Mouse (Mus musculus) stomach, embryonic 16.5 days (tissue): ENCODE data around the gene Slc39a11. TPM values are rescaled to one million over a fixed set of nuclear protein-coding genes. Genes with fewer than 3 reads are reported as not detected.
"Not testable (repeated sequence)": the region's sequence is repeated elsewhere in the genome, so short reads cannot be mapped to it uniquely, and the experiment has no call there.

Source experiments
- ATAC-seq: fragments of 200-750 bp; cut with Nextera tagmentation; 2 replicates; pipeline ENCODE4 v1.8.0; 2017; ENCODE audit warnings: moderate number of reproducible peaks, moderate TSS enrichment; ENCODE audit not compliant: insufficient read depth, low FRiP score
- H3K27ac ChIP-seq: fragments of 300-500 bp; sonication (generic); 2 replicates; pipeline ENCODE4 v1.5.1; 2014; ENCODE audit warnings: low read length
- H3K27me3 ChIP-seq: fragments of 300-500 bp; sonication (generic); 2 replicates; pipeline ENCODE4 v1.6.1; 2014; ENCODE audit warnings: low read length, control low read depth, mixed read lengths; ENCODE audit not compliant: control insufficient read depth, insufficient read depth
- H3K36me3 ChIP-seq: fragments of 300-500 bp; sonication (generic); 2 replicates; pipeline ENCODE4 v1.6.1; 2014; ENCODE audit warnings: low read length; ENCODE audit not compliant: control insufficient read depth, insufficient read depth
- H3K4me1 ChIP-seq: fragments of 300-500 bp; sonication (generic); 2 replicates; pipeline ENCODE4 v1.6.1; 2014; ENCODE audit warnings: low read length, control low read depth, mixed read lengths; ENCODE audit not compliant: control insufficient read depth, insufficient read depth
- H3K4me2 ChIP-seq: fragments of 300-500 bp; sonication (generic); 2 replicates; pipeline ENCODE4 v1.6.1; 2014; ENCODE audit warnings: low read depth, low read length, mixed read lengths
- H3K4me3 ChIP-seq: fragments of 300-500 bp; sonication (generic); replicated peaks from 2 replicates; pipeline ENCODE4 v1.5.1; 2014; ENCODE audit warnings: mild to moderate bottlenecking, low read length
- H3K9ac ChIP-seq: fragments of 300-500 bp; sonication (generic); 2 replicates; pipeline ENCODE4 v1.6.1; 2014; ENCODE audit warnings: low read length
- H3K9me3 ChIP-seq: fragments of 300-500 bp; sonication (generic); replicated peaks from 2 replicates; pipeline ENCODE4 v1.6.1; 2016; ENCODE audit warnings: low read length, control low read depth; ENCODE audit not compliant: control insufficient read depth
- WGBS: fragments of 180-500 bp; shearing (Covaris S2); extraction: QIAGEN DNeasy Blood & Tissue Kit; methylation state at CpG from one replicate; pipeline ENCODE4 v1.1.7; 2014; 5-methylcytosine and 5-hydroxymethylcytosine counted together
- polyA plus RNA-seq: library from polyadenylated mRNA; unstranded; fragments of >200 nt; fragmentation: Nextera tagmentation; extraction: Ambion mirVana; gene quantifications from 2 replicates; pipeline ENCODE4 v1.2.1, GENCODE M21; 2015

Slc39a11 gene
- polyA plus RNA-seq, 1 experiment from 2014 or later, result 47.9 TPM

DNA sequence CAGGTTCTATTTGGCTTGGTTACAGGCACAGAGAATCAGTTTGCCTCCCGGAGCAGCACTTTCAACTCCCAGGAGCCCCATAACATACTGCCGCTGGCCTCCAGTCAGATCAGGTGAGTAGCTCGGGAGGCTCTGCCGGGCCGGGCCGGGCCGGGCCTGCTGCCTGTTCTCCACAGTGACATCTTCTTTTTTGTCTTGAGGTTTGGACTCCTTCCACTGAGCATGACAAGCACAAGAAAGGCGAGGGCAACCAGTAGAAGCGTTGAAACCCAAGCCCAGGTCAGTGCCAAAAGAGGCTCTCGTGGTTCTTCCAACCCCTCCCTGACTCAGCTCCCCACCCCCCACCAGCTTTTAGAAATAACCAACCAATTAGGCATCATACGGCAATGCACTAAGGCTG, 11.1 kb upstream of the Slc39a11 start:
- H3K4me3 ChIP-seq, result no peak overlapping the region
- no peak overlapping the region for H3K9ac ChIP-seq
- H3K4me2 ChIP-seq, result no peak overlapping the region
- H3K9me3 ChIP-seq, result no peaks in the 10 kb centered on the region
- WGBS, result 96% methylated on average over 11 of the region's 11 CpGs
- no peak for ATAC-seq
- no peak overlapping the region for H3K27ac ChIP-seq
- H3K36me3 ChIP-seq, result peaks cover 28% of the 10 kb centered on the region
- H3K4me1 ChIP-seq, result no peaks in the 10 kb centered on the region
- H3K27me3 ChIP-seq, result no peaks in the 10 kb centered on the region

DNA sequence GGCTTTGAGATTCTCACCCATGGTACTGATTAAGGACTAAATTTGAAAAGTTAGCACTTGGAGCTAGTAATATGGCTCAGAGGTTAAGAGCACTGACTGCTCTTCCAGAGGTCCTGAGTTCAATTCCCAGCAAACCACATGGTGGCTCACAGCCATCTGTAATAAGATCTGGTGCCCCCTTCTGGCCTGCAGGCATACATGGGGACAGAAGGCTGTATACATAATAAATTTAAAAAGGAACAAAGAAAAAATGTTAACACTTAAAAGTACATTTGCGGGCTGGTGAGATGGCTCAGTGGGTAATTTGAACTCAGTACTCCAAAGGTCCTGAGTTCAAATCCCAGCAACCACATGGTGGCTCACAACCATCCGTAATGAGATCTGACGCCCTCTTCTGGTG, 10.3 kb upstream of the Slc39a11 start:
- ATAC-seq, H3K27me3 ChIP-seq, H3K4me1 ChIP-seq, H3K9ac ChIP-seq, H3K9me3 ChIP-seq, H3K4me2 ChIP-seq, H3K27ac ChIP-seq, H3K4me3 ChIP-seq: not testable (repeated sequence)
- H3K36me3 ChIP-seq, result peaks cover 28% of the 10 kb centered on the region
- WGBS, result 91% methylated on average over 3 of the region's 3 CpGs

DNA sequence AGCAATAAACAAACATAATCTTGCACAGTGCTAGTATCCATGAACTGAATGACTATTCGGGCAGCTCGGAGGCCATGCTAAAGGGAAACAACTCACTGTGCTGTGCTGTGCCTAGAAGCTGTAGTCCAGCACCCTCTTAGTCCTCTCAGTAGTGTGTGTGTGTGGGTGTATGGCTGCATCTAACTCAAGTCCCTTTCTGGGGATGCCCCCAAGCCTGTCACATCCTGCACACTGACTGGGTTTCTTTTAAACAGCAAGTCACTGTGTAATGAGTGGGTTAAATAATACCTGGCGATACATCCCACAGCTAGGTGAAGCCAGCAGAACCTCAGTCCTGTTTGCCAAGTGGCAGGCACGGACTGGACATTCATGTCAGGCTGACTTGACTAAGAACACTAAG, 8.9 kb upstream of the Slc39a11 start:
- Histone ChIP-seq H3K9ac (no peak overlapping the region), H3K4me2 (no peak overlapping the region), H3K27ac (no peak overlapping the region), H3K27me3 (no peaks in the 10 kb centered on the region), H3K36me3 (peaks cover 28% of the 10 kb centered on the region), H3K4me1 (no peaks in the 10 kb centered on the region), H3K9me3 (no peaks in the 10 kb centered on the region), H3K4me3 (no peak overlapping the region)
- 80% methylated on average over 4 of the region's 4 CpGs for WGBS
- ATAC-seq, result no peak

DNA sequence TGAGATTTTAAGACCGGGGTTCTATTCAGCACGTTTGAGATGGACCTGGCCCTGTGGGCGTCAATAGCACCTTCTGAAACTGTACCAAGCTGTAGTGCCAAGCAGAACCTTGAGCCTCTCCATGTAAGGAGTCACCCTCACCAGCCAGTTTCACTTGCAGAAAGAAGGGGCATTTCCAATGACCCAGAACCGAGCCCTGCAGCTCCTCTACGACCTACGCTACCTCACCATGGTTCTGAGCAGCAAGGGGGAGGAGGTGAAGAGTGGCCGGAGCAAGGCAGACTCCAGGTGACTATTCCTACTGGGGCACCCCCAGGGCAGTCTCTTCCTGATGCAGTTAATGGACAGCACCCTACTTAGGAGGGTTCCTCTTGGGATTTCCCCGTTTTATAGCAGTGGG, 8.4 kb upstream of the Slc39a11 start:
- Histone ChIP-seq H3K4me3 (no peak overlapping the region), H3K36me3 (peaks cover 27% of the 10 kb centered on the region), H3K4me1 (no peaks in the 10 kb centered on the region), H3K9ac (no peak overlapping the region), H3K27ac (no peak overlapping the region), H3K4me2 (no peak overlapping the region), H3K27me3 (no peaks in the 10 kb centered on the region), H3K9me3 (no peaks in the 10 kb centered on the region)
- WGBS, result 80% methylated on average over 8 of the region's 8 CpGs
- ATAC-seq, result no peak

DNA sequence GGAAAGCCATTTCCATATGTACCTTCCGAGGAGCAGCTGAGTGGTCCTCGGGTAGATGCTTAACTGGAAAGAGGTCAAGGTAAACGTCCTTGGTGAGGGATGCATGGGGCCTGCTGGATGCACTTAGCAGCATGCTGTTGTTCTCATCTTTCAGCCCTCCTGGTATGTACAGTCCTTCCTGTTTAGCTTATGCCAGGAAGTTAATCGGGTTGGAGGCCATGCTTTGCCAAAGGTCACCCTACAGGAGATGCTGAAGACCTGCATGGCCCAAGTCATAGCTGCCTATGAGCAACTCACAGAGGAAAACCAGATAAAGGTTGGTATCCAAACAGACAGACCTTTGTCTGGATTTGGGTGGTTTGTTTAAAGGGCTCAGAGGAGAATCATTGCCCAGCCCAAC, 7.3 kb upstream of the Slc39a11 start:
- peaks cover 31% of the 10 kb centered on the region for H3K36me3 ChIP-seq
- ATAC-seq, result no peak
- no peaks in the 10 kb centered on the region for H3K9me3 ChIP-seq
- no peak overlapping the region for H3K27ac ChIP-seq
- H3K9ac ChIP-seq, result no peak overlapping the region
- H3K27me3 ChIP-seq, result no peaks in the 10 kb centered on the region
- H3K4me3 ChIP-seq, result no peak overlapping the region
- H3K4me1 ChIP-seq, result no peaks in the 10 kb centered on the region
- H3K4me2 ChIP-seq, result no peak overlapping the region
- WGBS, result 45% methylated on average over 4 of the region's 4 CpGs

DNA sequence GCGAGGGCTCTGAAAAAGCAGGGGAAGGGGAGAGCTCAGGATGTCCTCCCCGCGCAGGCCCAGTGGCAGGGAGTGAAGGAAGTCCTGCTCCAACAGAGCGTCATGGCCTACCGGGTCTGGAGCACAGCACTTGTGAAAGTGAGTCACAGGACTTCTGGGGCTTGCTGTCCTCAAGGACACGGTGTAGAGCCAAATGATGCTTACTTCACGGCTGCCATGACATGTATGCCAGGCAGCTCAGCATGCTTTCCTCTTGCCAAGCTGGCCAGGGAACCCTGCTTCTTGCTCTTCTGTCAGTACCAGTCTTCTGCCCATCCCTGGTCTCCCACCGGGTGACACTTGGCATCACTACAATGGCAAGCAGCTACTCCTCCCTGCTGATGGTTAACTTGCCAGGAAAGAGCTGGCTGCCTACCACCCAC, 6.6 kb upstream of the Slc39a11 start:
- Histone ChIP-seq H3K27me3 (no peaks in the 10 kb centered on the region), H3K4me2 (no peak overlapping the region), H3K4me1 (no peaks in the 10 kb centered on the region), H3K9ac (no peak overlapping the region), H3K27ac (no peak overlapping the region), H3K4me3 (no peak overlapping the region), H3K36me3 (peaks cover 26% of the 10 kb centered on the region), H3K9me3 (no peaks in the 10 kb centered on the region)
- 86% methylated on average over 8 of the region's 8 CpGs for WGBS
- no peak for ATAC-seq

DNA sequence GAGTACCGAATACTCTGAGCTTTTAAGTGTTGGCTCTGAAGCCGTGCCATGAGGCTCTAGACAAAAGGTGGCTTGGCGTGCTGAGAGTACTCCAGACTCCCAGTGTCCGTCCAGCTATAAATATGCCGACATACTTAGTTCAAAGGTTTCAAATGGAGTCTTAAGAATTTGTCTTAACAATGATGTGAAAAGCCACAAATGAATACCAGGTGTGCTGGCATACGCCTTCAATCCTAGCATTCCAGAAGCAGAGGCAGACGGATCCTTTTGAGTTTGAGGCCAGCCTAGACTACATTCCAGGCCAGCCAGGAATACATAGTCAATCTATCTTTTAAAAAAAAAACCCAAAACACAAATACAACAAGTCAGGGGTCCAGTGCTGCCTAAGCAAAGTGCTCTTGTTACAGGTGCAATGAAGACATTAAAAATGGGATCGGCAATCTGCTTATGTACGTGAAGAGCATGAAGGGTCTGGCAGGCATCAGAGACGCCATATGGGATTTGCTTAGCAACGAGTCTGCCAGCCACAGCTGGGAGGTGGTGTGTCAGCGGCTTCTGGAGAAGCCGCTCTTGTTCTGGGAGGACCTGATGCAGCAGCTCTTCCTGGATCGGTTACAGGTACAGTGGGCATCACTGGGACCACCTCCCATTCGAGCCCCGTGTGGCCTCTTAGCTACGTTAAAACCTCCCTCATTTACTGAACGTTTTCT, 4.8 kb upstream of the Slc39a11 start:
- Histone ChIP-seq H3K4me1 (peaks cover 10% of the 10 kb centered on the region), H3K36me3 (peaks cover 26% of the 10 kb centered on the region), H3K9me3 (no peaks in the 10 kb centered on the region), H3K27me3 (no peaks in the 10 kb centered on the region), H3K4me3 (no peak overlapping the region), H3K4me2 (no peak overlapping the region), H3K27ac (no peak overlapping the region), H3K9ac (no peak overlapping the region)
- no peak for ATAC-seq
- 81% methylated on average over 18 of the region's 18 CpGs for WGBS

DNA sequence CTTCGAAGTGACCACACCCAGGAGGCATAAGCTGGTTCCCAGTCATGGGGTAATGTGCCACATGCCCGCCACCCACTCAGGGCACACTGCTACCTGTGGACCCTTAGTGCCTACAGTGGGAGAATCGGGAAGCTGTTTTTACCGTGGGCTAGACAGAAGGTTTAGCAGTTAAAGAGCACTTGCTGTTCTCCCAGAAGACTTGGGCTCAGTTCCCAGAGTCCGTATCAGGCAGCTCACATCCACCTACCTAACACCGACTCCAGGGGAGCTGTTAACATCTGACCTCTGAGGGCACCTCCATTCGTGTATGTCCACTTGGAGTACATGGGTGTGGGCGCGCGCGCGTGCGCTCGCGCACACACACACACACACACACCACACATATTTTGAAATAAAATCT, 4.2 kb upstream of the Slc39a11 start:
- Histone ChIP-seq H3K4me2 (no peak overlapping the region), H3K9ac (no peak overlapping the region), H3K27ac (no peak overlapping the region), H3K27me3 (no peaks in the 10 kb centered on the region), H3K36me3 (peaks cover 23% of the 10 kb centered on the region), H3K9me3 (no peaks in the 10 kb centered on the region), H3K4me1 (peaks cover 10% of the 10 kb centered on the region), H3K4me3 (no peak overlapping the region)
- WGBS, result 94% methylated on average over 15 of the region's 15 CpGs
- no peak for ATAC-seq

DNA sequence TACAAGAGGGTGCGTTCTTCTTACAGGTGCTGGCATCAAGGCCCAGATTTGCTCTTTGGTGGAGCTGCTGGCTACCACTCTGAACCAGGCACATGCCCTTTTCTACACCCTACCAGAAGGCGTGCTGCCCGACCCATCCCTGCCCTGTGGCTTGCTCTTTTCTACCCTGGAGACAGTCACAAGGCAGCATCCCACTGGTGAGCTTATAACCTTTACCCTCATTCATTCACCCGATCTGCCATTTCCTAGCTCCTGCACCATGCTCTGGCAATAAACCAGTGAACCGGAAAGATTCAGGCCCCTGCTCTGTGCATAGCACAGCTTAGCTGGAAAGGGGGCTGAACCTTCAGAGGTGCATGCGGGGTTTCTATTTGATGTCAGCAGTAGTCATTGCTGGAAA, 2.6 kb upstream of the Slc39a11 start:
- WGBS, result 90% methylated on average over 6 of the region's 6 CpGs
- Histone ChIP-seq H3K36me3 (peaks cover 18% of the 10 kb centered on the region), H3K27me3 (no peaks in the 10 kb centered on the region), H3K4me3 (no peak overlapping the region), H3K27ac (no peak overlapping the region), H3K9ac (no peak overlapping the region), H3K9me3 (no peaks in the 10 kb centered on the region), H3K4me1 (peaks cover 13% of the 10 kb centered on the region), H3K4me2 (no peak overlapping the region)
- no peak for ATAC-seq
